Mouse (Mus musculus): ENCODE results near the gene Slc4a10. TPM values are rescaled to one million over a fixed set of nuclear protein-coding genes. Genes with fewer than 3 reads are reported as not detected.

Slc4a10 gene
- total RNA-seq, 2 experiments from 2014 or later: not detected

DNA sequence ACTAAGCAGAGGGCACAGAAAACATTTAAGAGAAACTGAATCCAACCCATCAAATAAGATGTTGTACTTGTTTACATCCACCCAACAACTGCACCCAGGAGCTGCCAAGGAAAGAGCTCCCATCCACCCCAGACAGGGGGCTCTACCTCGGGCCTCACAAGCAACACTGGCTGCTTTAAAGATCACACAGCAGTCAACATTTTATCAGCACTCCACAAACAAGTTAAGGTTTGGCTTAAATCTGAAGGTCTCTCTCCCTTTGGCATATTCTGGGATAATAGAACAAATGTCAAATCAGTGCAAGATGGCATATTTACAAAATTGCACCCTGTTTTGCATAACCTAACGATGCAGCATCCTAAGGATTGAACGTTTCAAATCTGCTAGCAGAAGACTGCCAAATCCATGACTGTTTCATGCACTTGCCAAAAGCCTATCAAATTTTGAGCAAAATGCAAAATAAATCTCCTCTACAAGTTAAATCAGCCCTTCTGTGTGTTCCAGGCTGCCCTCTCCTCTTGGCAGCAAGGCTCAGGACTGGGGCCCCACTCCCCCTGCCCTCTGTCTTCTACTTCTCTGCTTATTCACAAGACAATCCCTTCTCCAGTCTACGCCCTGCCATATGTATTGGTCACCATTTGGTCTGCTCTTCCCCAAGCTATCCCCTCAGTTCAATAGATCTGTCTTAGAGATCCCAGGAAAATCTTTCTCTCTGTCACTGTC is 293.1 kb downstream of the Slc4a10 start:
- no peak for ATAC-seq (replicated peaks; ENCODE audit: low FRiP score, low TSS enrichment, poor library complexity, severe bottlenecking)

- no peak for ATAC-seq (replicated peaks; ENCODE audit: low FRiP score, low TSS enrichment, poor library complexity, severe bottlenecking)
Measured at GRCm38 (mm10) chr2:62341061-62341733, 294.9 kb downstream of the Slc4a10 start.

DNA sequence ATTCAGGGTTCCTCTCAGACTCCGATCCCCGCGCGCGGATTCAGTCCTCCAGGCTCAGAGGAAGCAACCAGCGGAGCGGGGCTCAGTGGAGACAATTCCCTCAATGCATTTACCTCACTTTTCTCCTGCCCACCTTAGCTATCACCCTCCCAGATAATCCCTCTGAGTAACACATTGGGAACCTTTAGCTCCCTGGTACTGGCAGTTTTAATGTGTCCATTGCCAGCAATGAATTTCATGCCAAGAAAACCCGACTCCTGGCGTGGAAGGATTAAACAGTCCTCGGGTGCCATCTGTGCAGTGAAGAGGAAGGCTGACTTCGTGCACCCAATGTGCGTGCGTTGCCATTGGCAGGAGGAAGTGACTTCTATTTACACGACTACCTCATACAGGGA is 295.5 kb downstream of the Slc4a10 start:
- no peak for ATAC-seq (replicated peaks; ENCODE audit: low FRiP score, low TSS enrichment, poor library complexity, severe bottlenecking)

DNA sequence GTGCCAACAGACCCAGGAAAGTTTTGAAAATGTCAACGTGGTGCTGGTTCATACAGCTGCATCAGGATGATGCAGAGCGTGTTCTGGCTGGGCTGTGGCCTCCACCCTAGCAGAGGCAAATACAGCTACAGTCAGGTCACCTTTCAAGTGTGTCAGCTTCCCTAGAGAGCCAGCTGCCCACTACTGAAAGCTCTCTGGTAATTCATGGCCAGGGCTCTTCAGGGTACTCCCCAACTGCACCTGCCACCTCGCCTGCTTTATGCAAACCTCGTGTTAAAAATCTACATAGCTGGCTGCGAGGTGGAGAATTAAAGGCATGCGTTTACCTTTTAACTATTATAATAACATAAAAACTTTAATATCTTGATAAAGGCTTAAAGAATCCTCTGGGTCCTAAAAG is 298.1 kb downstream of the Slc4a10 start:
- ATAC-seq (replicated peaks; ENCODE audit: low FRiP score, low TSS enrichment, poor library complexity, severe bottlenecking): no peak

- no peak for ATAC-seq (replicated peaks; ENCODE audit: low FRiP score, low TSS enrichment, poor library complexity, severe bottlenecking)
Measured at GRCm38 (mm10) chr2:62346771-62347170, 300.5 kb downstream of the Slc4a10 start.

GRCm38 (mm10) chr2:62347762-62348161 is 301.5 kb downstream of the Slc4a10 start:
- no peak for ATAC-seq (replicated peaks; ENCODE audit: low FRiP score, low TSS enrichment, poor library complexity, severe bottlenecking)

GRCm38 (mm10) chr2:62352035-62352434 is 305.8 kb downstream of the Slc4a10 start:
- no peak for ATAC-seq (replicated peaks; ENCODE audit: low FRiP score, low TSS enrichment, poor library complexity, severe bottlenecking)

DNA sequence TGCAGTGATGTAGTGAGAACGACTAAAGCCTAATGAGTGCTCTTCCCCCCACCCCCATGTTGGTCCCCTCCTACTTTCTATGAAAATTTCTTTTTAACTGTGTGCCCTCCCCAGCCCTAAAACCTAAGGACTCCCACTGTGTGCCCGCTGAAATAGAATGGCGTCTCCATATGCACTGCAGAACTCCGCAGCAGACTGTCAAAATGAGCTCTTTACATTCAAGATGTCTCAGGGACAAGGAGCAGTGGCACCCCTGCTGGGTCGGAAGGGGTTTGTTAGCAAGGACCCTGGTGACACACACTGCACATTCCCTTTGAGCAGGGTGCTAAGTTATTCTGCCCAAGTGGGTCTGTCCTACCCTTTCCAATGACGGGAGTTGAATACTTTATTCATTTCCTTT is 309.5 kb downstream of the Slc4a10 start:
- no peak for ATAC-seq (replicated peaks; ENCODE audit: low FRiP score, low TSS enrichment, poor library complexity, severe bottlenecking)

- peak; percentile 37; the same call in 1 of the 2 replicates for ATAC-seq (replicated peaks; ENCODE audit: low FRiP score, low TSS enrichment, poor library complexity, severe bottlenecking)
Measured at GRCm38 (mm10) chr2:62356606-62357005, 310.3 kb downstream of the Slc4a10 start.

- no peak for ATAC-seq (replicated peaks; ENCODE audit: low FRiP score, low TSS enrichment, poor library complexity, severe bottlenecking)
Measured at GRCm38 (mm10) chr2:62357259-62357658, 311.0 kb downstream of the Slc4a10 start.

GRCm38 (mm10) chr2:62360872-62361271 is 314.6 kb downstream of the Slc4a10 start:
- ATAC-seq (replicated peaks; ENCODE audit: low FRiP score, low TSS enrichment, poor library complexity, severe bottlenecking): no peak

DNA sequence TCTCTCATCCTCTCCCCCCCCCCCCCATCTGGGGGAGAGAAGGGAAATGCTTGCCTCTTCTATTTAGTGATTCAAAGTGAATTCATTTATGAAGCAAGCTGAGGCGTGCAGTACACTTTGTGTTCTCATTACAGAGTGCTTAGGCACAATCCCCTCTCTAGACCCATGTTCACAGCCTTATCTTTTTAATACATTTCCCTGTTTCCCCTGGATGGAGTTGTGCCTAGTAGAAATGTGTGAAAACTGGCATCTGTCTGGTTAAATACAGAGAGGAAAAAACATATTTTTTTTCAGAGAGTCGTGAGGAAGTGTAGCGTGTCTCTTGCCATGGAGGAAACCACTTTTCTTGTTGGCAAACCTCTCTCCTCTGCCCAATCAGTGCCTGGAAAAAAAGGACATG is 315.3 kb downstream of the Slc4a10 start:
- no peak for ATAC-seq (replicated peaks; ENCODE audit: low FRiP score, low TSS enrichment, poor library complexity, severe bottlenecking)

DNA sequence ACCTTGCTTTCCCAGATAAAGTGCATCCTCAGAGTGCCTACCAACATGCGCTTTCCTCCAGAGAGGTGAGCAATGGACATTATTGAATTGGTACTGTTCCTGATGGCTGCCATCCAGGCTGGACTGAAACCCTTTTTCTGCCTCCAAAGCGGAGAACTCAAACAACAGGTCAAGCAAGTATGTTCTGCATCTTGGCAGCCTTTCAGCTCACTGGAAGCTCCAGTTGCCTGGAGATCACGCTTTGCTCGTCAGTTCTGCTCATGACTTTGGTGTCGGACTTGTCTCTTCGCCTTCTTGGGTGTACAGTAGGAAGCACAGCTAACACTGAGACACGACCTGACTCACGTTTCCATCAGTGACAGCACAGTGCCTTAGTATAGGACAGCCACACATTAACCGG is 315.9 kb downstream of the Slc4a10 start:
- ATAC-seq (replicated peaks; ENCODE audit: low FRiP score, low TSS enrichment, poor library complexity, severe bottlenecking): no peak

GRCm38 (mm10) chr2:62363606-62364005 is 317.3 kb downstream of the Slc4a10 start:
- peak; percentile 23; the same call in 1 of the 2 replicates for ATAC-seq (replicated peaks; ENCODE audit: low FRiP score, low TSS enrichment, poor library complexity, severe bottlenecking)

GRCm38 (mm10) chr2:62368349-62369053 is 322.2 kb downstream of the Slc4a10 start:
- ATAC-seq (replicated peaks; ENCODE audit: low FRiP score, low TSS enrichment, poor library complexity, severe bottlenecking): no peak

DNA sequence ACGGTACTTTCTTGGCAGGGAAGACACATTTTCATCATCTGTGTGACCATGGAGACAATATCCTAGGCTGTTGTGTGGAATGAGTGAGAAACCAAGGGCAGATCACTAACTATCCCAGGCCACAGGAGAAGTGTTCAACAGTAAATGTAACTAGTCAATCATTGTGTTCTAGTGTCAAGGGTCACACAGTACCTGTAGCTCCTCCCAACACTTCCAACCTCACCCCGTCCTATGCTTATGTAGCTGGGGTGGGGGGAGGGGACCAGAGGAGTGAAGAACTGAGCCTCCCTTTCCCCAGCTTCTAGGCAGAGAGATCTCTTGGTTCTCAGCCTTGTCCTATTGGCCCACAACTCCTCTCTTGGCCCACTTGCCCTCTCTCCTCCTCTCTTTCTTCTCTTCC is 323.8 kb downstream of the Slc4a10 start:
- ATAC-seq (replicated peaks; ENCODE audit: low FRiP score, low TSS enrichment, poor library complexity, severe bottlenecking): no peak

- no peak for ATAC-seq (replicated peaks; ENCODE audit: low FRiP score, low TSS enrichment, poor library complexity, severe bottlenecking)
Measured at GRCm38 (mm10) chr2:62373692-62374091, 327.4 kb downstream of the Slc4a10 start.

Measured in megakaryocyte-erythroid progenitor cell, adult 5-6 weeks (primary cell).